Mouse (Mus musculus) fibroblast of lung, adult 2 months (primary cell): Measurements from ENCODE around the gene Hist1h3b.

Experiments
- DNase-seq: peaks from one replicate; pipeline ENCODE4 v3.0.0-alpha.2; 2011; ENCODE audit warnings: low read depth

Gene Hist1h3b

GRCm38 (mm10) chr13:23778339-23778738 lies 26.3 kb downstream of the Hist1h3b start:
- no peak for DNase-seq

GRCm38 (mm10) chr13:23779025-23779424 lies 27.0 kb downstream of the Hist1h3b start:
- DNase-seq = no peak

GRCm38 (mm10) chr13:23792520-23792919 lies 40.5 kb downstream of the Hist1h3b start:
- peak; percentile 20 for DNase-seq

- DNase-seq = no peak
Observed at GRCm38 (mm10) chr13:23799405-23799804, 47.3 kb downstream of the Hist1h3b start.
